Mouse (Mus musculus) intestine, postnatal 0 days (tissue): Measurements from ENCODE around the gene 1700021F05Rik. TPM values are rescaled to one million over a fixed set of nuclear protein-coding genes. Genes with fewer than 3 reads are reported as not detected.

ENCODE experiments used
- ATAC-seq: fragments of 200-750 bp; cut with Nextera tagmentation; 2 replicates; pipeline ENCODE4 v1.8.0; 2017; ENCODE audit warnings: mild to moderate bottlenecking, moderate TSS enrichment, moderate library complexity
- H3K27ac ChIP-seq: fragments of 300-500 bp; sonication (generic); 2 replicates; pipeline ENCODE4 v1.5.1; 2014; ENCODE audit warnings: mild to moderate bottlenecking, low read depth, low read length, moderate library complexity
- H3K27me3 ChIP-seq: fragments of 300-500 bp; sonication (generic); replicated peaks from 2 replicates; pipeline ENCODE4 v1.6.1; 2014; ENCODE audit warnings: low read length, mixed read lengths; ENCODE audit not compliant: control insufficient read depth, insufficient read depth
- H3K36me3 ChIP-seq: fragments of 300-500 bp; sonication (generic); 2 replicates; pipeline ENCODE4 v1.6.1; 2014; ENCODE audit warnings: mild to moderate bottlenecking, moderate library complexity; ENCODE audit not compliant: control insufficient read depth, insufficient read depth
- H3K4me1 ChIP-seq: fragments of 300-500 bp; sonication (generic); replicated peaks from 2 replicates; pipeline ENCODE4 v1.6.1; 2014; ENCODE audit warnings: antibody characterized with exemption, low read length, mixed read lengths; ENCODE audit not compliant: control insufficient read depth, insufficient read depth
- H3K4me2 ChIP-seq: fragments of 300-500 bp; sonication (generic); replicated peaks from 2 replicates; pipeline ENCODE4 v1.6.1; 2014; ENCODE audit warnings: low read depth, mild to moderate bottlenecking, moderate library complexity
- H3K4me3 ChIP-seq: fragments of 300-500 bp; sonication (generic); 2 replicates; pipeline ENCODE4 v1.5.1; 2014; ENCODE audit warnings: low read depth, low read length
- H3K9ac ChIP-seq: fragments of 300-500 bp; sonication (generic); 2 replicates; pipeline ENCODE4 v1.6.1; 2014; ENCODE audit warnings: mild to moderate bottlenecking, low read depth, low read length
- H3K9me3 ChIP-seq: fragments of 300-500 bp; sonication (generic); 2 replicates; pipeline ENCODE4 v1.6.1; 2016; ENCODE audit warnings: mixed run types; ENCODE audit not compliant: control insufficient read depth
- CTCF ChIP-seq: sonication (generic); IDR thresholded peaks from 2 replicates; pipeline ENCODE4 v1.5.1; 2016; ENCODE audit warnings: low read depth, mild to moderate bottlenecking, control low read depth, antibody characterized with exemption, moderate library complexity
- WGBS: fragments of 180-500 bp; shearing (Covaris S2); extraction: QIAGEN DNeasy Blood & Tissue Kit; methylation state at CpG from one replicate; pipeline ENCODE4 v1.1.7; 2014; 5-methylcytosine and 5-hydroxymethylcytosine counted together
- polyA plus RNA-seq: library from polyadenylated mRNA; unstranded; fragments of >200 nt; fragmentation: Nextera tagmentation; extraction: Ambion mirVana; gene quantifications from 2 replicates; pipeline ENCODE4 v1.2.1, GENCODE M21; 2015

Gene 1700021F05Rik
- polyA plus RNA-seq, 1 experiment from 2014 or later, result 54.7 TPM

DNA sequence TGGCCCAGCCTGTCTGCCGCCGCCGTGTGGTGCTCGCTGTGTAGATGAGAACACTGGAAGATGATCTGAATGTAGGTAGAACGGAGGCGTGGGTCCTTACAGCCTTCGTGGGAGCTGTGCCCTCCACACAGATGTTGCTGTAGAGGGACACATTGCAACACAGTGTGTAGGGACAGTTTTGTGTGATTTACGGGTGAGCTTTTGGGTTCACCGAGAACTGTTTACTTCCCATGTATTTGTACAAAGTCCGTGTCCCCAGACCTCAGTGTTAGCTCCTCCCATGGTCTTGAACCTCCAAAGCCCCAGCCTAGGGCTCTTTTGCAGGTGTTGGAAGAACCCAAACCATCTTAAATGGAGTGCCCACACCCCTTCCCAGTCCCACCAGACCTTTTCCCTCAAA, 27.8 kb downstream of the 1700021F05Rik start:
- Histone ChIP-seq H3K4me3 (no peak overlapping the region), H3K36me3 (peaks cover 25% of the 10 kb centered on the region), H3K9ac (no peak overlapping the region), H3K27me3 (no peaks in the 10 kb centered on the region), H3K9me3 (no peaks in the 10 kb centered on the region), H3K4me1 (peaks cover 3% of the 10 kb centered on the region), H3K27ac (no peak overlapping the region), H3K4me2 (no peak overlapping the region)
- 85% methylated on average over 10 of the region's 10 CpGs for WGBS
- no peak for TF ChIP-seq CTCF
- ATAC-seq, result no peak

DNA sequence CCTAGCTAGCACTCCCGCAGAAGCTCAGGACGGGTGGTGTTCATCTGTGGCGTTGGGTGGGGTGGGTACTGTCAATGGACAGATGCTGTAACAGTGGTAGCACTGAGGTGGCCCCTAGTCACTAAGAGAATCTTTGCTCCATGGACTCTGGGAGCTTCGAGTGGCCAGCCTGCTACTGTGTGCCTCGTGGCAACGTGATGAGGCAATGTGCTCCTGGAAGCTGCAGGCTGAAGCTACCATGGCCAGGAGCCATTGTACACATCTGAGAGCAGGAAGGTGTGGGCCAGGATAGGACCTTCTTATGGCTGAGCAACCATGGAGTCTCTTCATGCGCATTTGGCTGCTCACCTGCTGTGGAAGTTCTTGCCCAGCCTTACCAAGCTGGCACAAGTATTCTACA, 31.6 kb downstream of the 1700021F05Rik start:
- Histone ChIP-seq H3K4me3 (no peak overlapping the region), H3K9ac (no peak overlapping the region), H3K4me1 (no peaks in the 10 kb centered on the region), H3K36me3 (peaks cover 25% of the 10 kb centered on the region), H3K27me3 (no peaks in the 10 kb centered on the region), H3K9me3 (no peaks in the 10 kb centered on the region), H3K27ac (no peak overlapping the region), H3K4me2 (no peak overlapping the region)
- ATAC-seq, result no peak
- TF ChIP-seq CTCF, result no peak
- 97% methylated on average over 7 of the region's 7 CpGs for WGBS

- TF ChIP-seq CTCF, result no peak
- Histone ChIP-seq H3K4me3 (no peak overlapping the region), H3K27ac (no peak overlapping the region), H3K27me3 (no peaks in the 10 kb centered on the region), H3K9ac (no peak overlapping the region), H3K36me3 (peaks cover 22% of the 10 kb centered on the region), H3K4me1 (no peaks in the 10 kb centered on the region), H3K9me3 (no peaks in the 10 kb centered on the region), H3K4me2 (no peak overlapping the region)
- ATAC-seq, result no peak
- WGBS, result 75% methylated on average over 4 of the region's 4 CpGs
These were observed 33.7 kb downstream of the 1700021F05Rik start for GRCm38 (mm10) chr10:43507051-43507450.

DNA sequence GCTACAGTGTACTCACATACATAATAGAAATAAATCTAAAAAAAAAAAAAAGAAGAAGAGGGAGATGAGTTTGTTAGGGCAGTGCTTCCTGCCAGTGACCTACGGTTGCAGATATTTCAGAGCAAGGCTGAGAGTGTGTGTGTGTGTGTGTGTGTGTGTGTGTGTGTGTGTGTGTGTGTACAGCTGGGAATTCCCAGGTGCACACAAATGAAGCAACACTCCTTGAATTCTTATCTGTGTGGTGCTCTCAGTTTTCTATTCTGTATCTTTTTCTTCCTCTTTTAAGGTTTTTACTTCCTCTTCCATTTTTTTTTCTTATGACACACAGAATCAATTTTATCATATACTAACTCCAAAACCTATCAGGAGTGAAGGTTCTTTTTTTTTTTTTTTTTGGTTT, 36.5 kb downstream of the 1700021F05Rik start:
- H3K9me3 ChIP-seq, result no peaks in the 10 kb centered on the region
- no peaks in the 10 kb centered on the region for H3K27me3 ChIP-seq
- no peak for TF ChIP-seq CTCF
- 48% methylated on average over 1 of the region's 1 CpGs for WGBS
- no peak overlapping the region for H3K4me2 ChIP-seq
- no peaks in the 10 kb centered on the region for H3K4me1 ChIP-seq
- H3K36me3 ChIP-seq, result peaks cover 6% of the 10 kb centered on the region; the same call in 1 of the 2 replicates
- no peak overlapping the region for H3K27ac ChIP-seq
- no peak overlapping the region for H3K4me3 ChIP-seq
- no peak for ATAC-seq
- H3K9ac ChIP-seq, result no peak overlapping the region

DNA sequence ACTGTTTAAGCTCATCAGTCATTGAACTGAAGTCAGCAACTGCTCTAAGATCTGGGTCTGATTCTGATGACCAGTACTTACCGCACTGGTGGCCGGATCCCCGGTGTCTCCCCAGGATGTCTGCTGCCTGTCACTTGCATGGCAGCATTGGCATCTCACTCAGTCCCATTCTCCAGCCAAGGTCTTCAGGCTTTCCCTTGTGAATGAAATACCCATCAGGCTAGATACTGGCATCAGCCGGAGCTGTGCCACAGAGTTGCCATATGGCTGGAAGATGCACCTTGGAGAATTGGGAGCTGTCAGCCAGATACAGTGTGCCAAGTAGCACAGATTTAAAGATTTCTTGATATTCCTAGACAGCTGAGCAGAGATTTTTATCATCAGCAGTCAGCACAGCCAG, 38.2 kb downstream of the 1700021F05Rik start:
- no peak for ATAC-seq
- Histone ChIP-seq H3K4me3 (no peak overlapping the region), H3K27ac (no peak overlapping the region), H3K27me3 (no peaks in the 10 kb centered on the region), H3K4me2 (no peak overlapping the region), H3K9me3 (no peaks in the 10 kb centered on the region), H3K4me1 (no peaks in the 10 kb centered on the region), H3K36me3 (peaks cover 6% of the 10 kb centered on the region; the same call in 1 of the 2 replicates), H3K9ac (no peak overlapping the region)
- 94% methylated on average over 4 of the region's 4 CpGs for WGBS
- TF ChIP-seq CTCF, result no peak

DNA sequence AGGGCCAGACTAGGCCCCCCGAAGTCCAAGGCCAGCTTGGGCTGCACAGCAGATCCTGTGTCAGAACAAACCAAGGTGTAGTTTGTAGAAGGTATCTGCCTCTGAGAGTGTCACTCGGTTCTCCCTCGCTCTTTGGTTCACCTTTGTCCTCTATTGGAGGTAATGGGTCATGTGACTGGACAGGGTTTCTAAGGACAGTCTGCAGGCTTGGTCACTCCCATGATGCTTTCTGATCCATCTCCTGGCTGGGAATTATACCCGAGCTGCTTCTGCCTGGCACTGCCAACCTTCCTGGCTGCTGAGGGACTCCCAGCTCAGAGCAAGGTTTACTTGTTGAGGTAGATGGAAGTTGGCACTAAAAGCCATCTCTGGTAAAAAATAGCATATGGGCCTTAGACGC, 49.9 kb downstream of the 1700021F05Rik start:
- Histone ChIP-seq H3K9me3 (no peaks in the 10 kb centered on the region), H3K4me1 (0 out of 2 replicates have a peak, but pooled peaks cover 5% of the 10 kb centered on the region), H3K27me3 (no peaks in the 10 kb centered on the region), H3K9ac (no peak overlapping the region), H3K4me2 (peak overlapping the region; percentile 14), H3K27ac (0 out of 2 replicates have a peak overlapping the region, but pooled peaks have one; percentile 28), H3K36me3 (peaks cover 8% of the 10 kb centered on the region; the same call in 1 of the 2 replicates), H3K4me3 (no peak overlapping the region)
- peak; percentile 74 for ATAC-seq
- TF ChIP-seq CTCF, result no peak
- 48% methylated on average over 5 of the region's 5 CpGs for WGBS

- TF ChIP-seq CTCF, result no peak
- WGBS, result 67% methylated on average over 8 of the region's 8 CpGs
These were observed 50.8 kb downstream of the 1700021F05Rik start for GRCm38 (mm10) chr10:43490034-43490433.

More at GRCm38 (mm10) chr10:43490034-43490433, 50.8 kb downstream of the 1700021F05Rik start:
- H3K27me3 ChIP-seq, result no peaks in the 10 kb centered on the region
- H3K9ac ChIP-seq, result no peak overlapping the region
- H3K9me3 ChIP-seq, result no peaks in the 10 kb centered on the region
- peak overlapping the region; percentile 14; the same call in 1 of the 2 replicates for H3K4me2 ChIP-seq
- peak overlapping the region; percentile 28; the same call in 1 of the 2 replicates for H3K27ac ChIP-seq
- H3K4me1 ChIP-seq, result 0 out of 2 replicates have a peak, but pooled peaks cover 5% of the 10 kb centered on the region
- no peaks in the 10 kb centered on the region; the same call in 1 of the 2 replicates for H3K36me3 ChIP-seq
- H3K4me3 ChIP-seq, result no peak overlapping the region
- ATAC-seq, result no peak
